Mouse (Mus musculus): ENCODE data around the gene Celsr1. TPM values are rescaled to one million over a fixed set of nuclear protein-coding genes. Genes with fewer than 3 reads are reported as not detected.

Celsr1 gene
- polyA plus RNA-seq, 1 experiment from 2014 or later: 0.25 TPM

- H3K9me3 ChIP-seq (replicated peaks): no peaks in the 10 kb centered on the region
- H3K36me3 ChIP-seq: peaks cover 38% of the 10 kb centered on the region
- no peak overlapping the region for H3K4me2 ChIP-seq
- 65% methylated on average over 6 of the region's 6 CpGs for WGBS (ENCODE audit: insufficient replicate concordance)
- no peak overlapping the region for H3K9ac ChIP-seq
- H3K27ac ChIP-seq: no peak overlapping the region
- H3K4me1 ChIP-seq: peaks cover 10% of the 10 kb centered on the region; the same call in 1 of the 2 replicates
- ATAC-seq: no peak
- H3K4me3 ChIP-seq: no peak overlapping the region
- H3K27me3 ChIP-seq (replicated peaks): peaks cover 8% of the 10 kb centered on the region; the same call in 1 of the 2 replicates
These were observed 134.2 kb downstream of the Celsr1 start for GRCm38 (mm10) chr15:85899396-85899795.

GRCm38 (mm10) chr15:85897113-85897512 is 136.5 kb downstream of the Celsr1 start:
- H3K9ac ChIP-seq: no peak overlapping the region
- 0 out of 2 replicates have a peak, but pooled peaks cover 1% of the 10 kb centered on the region for H3K27me3 ChIP-seq (replicated peaks)
- H3K4me3 ChIP-seq: no peak overlapping the region
- no peaks in the 10 kb centered on the region for H3K9me3 ChIP-seq (replicated peaks)
- ATAC-seq: no peak
- H3K36me3 ChIP-seq: peaks cover 61% of the 10 kb centered on the region
- H3K4me2 ChIP-seq: no peak overlapping the region
- 81% methylated on average over 10 of the region's 10 CpGs for WGBS (ENCODE audit: insufficient replicate concordance)
- H3K4me1 ChIP-seq: peaks cover 2% of the 10 kb centered on the region; the same call in 1 of the 2 replicates
- H3K27ac ChIP-seq: no peak overlapping the region

- ATAC-seq: no peak
- Histone ChIP-seq H3K9ac (no peak overlapping the region), H3K9me3 (replicated peaks) (no peaks in the 10 kb centered on the region), H3K36me3 (peaks cover 69% of the 10 kb centered on the region), H3K4me3 (no peak overlapping the region), H3K4me1 (no peaks in the 10 kb centered on the region), H3K4me2 (no peak overlapping the region), H3K27me3 (replicated peaks) (no peaks in the 10 kb centered on the region), H3K27ac (no peak overlapping the region)
- WGBS (ENCODE audit: insufficient replicate concordance): 27% methylated on average over 8 of the region's 8 CpGs
These were observed 137.3 kb downstream of the Celsr1 start for GRCm38 (mm10) chr15:85896284-85896683.

- WGBS (ENCODE audit: insufficient replicate concordance): 82% methylated on average over 7 of the region's 7 CpGs
These were observed 139.7 kb downstream of the Celsr1 start for GRCm38 (mm10) chr15:85893871-85894270.

GRCm38 (mm10) chr15:85892498-85893118 is 141.0 kb downstream of the Celsr1 start:
- Histone ChIP-seq H3K36me3 (peaks cover 95% of the 10 kb centered on the region), H3K9me3 (replicated peaks) (no peaks in the 10 kb centered on the region), H3K4me2 (no peak overlapping the region), H3K27me3 (replicated peaks) (no peaks in the 10 kb centered on the region), H3K27ac (no peak overlapping the region), H3K4me3 (no peak overlapping the region), H3K4me1 (no peaks in the 10 kb centered on the region), H3K9ac (no peak overlapping the region)
- ATAC-seq: no peak
- WGBS (ENCODE audit: insufficient replicate concordance): 83% methylated on average over 13 of the region's 13 CpGs

More at GRCm38 (mm10) chr15:85893871-85894270, 139.7 kb downstream of the Celsr1 start:
- peaks cover 91% of the 10 kb centered on the region for H3K36me3 ChIP-seq
- H3K4me1 ChIP-seq: no peaks in the 10 kb centered on the region
- no peak overlapping the region for H3K4me3 ChIP-seq
- H3K27me3 ChIP-seq (replicated peaks): no peaks in the 10 kb centered on the region
- no peak overlapping the region for H3K9ac ChIP-seq
- ATAC-seq: no peak
- no peak overlapping the region for H3K4me2 ChIP-seq
- no peak overlapping the region for H3K27ac ChIP-seq
- H3K9me3 ChIP-seq (replicated peaks): no peaks in the 10 kb centered on the region

- Histone ChIP-seq H3K27me3 (replicated peaks) (no peaks in the 10 kb centered on the region), H3K9ac (no peak overlapping the region), H3K36me3 (peaks cover 91% of the 10 kb centered on the region), H3K9me3 (replicated peaks) (no peaks in the 10 kb centered on the region), H3K4me1 (no peaks in the 10 kb centered on the region), H3K27ac (no peak overlapping the region), H3K4me2 (no peak overlapping the region), H3K4me3 (no peak overlapping the region)
- 84% methylated on average over 10 of the region's 10 CpGs for WGBS (ENCODE audit: insufficient replicate concordance)
- no peak for ATAC-seq
These were observed 141.6 kb downstream of the Celsr1 start for GRCm38 (mm10) chr15:85891971-85892370.

- H3K27me3 ChIP-seq (replicated peaks): no peaks in the 10 kb centered on the region
- no peak overlapping the region for H3K27ac ChIP-seq
- no peak overlapping the region for H3K4me3 ChIP-seq
- H3K4me1 ChIP-seq: no peaks in the 10 kb centered on the region
- 34% methylated on average over 4 of the region's 4 CpGs for WGBS (ENCODE audit: insufficient replicate concordance)
- H3K4me2 ChIP-seq: no peak overlapping the region
- H3K9me3 ChIP-seq (replicated peaks): no peaks in the 10 kb centered on the region
- no peak overlapping the region for H3K9ac ChIP-seq
- ATAC-seq: no peak
- H3K36me3 ChIP-seq: peaks cover 92% of the 10 kb centered on the region
These were observed 144.3 kb downstream of the Celsr1 start for GRCm38 (mm10) chr15:85889235-85889634.

- Histone ChIP-seq H3K9me3 (replicated peaks) (no peaks in the 10 kb centered on the region), H3K4me2 (no peak overlapping the region), H3K9ac (no peak overlapping the region), H3K27me3 (replicated peaks) (no peaks in the 10 kb centered on the region), H3K4me1 (peaks cover 3% of the 10 kb centered on the region), H3K36me3 (peaks cover 79% of the 10 kb centered on the region), H3K4me3 (no peak overlapping the region), H3K27ac (no peak overlapping the region)
- WGBS (ENCODE audit: insufficient replicate concordance): 71% methylated on average over 5 of the region's 5 CpGs
- no peak for ATAC-seq
These were observed 148.0 kb downstream of the Celsr1 start for GRCm38 (mm10) chr15:85885606-85886005.

GRCm38 (mm10) chr15:85879498-85879895 is 154.1 kb downstream of the Celsr1 start:
- H3K4me2 ChIP-seq: peak overlapping the region; percentile 79
- peak overlapping the region; percentile 87 for H3K9ac ChIP-seq
- peak overlapping the region; percentile 83 for H3K27ac ChIP-seq
- peaks cover 21% of the 10 kb centered on the region for H3K4me1 ChIP-seq
- peaks cover 60% of the 10 kb centered on the region for H3K36me3 ChIP-seq
- peak; percentile 41 for ATAC-seq
- no peaks in the 10 kb centered on the region for H3K27me3 ChIP-seq (replicated peaks)
- no peaks in the 10 kb centered on the region for H3K9me3 ChIP-seq (replicated peaks)
- 1% methylated on average over 18 of the region's 18 CpGs for WGBS (ENCODE audit: insufficient replicate concordance)
- H3K4me3 ChIP-seq: peak overlapping the region; percentile 82

- H3K27me3 ChIP-seq (replicated peaks): no peaks in the 10 kb centered on the region
- peak within 1 kb of the TSS; percentile 87 for H3K9ac ChIP-seq
- peak within 1 kb of the TSS; percentile 79 for H3K4me2 ChIP-seq
- peak; percentile 95 for ATAC-seq
- H3K36me3 ChIP-seq: peaks cover 60% of the 10 kb centered on the region
- 2% methylated on average over 50 of the region's 50 CpGs for WGBS (ENCODE audit: insufficient replicate concordance)
- H3K9me3 ChIP-seq (replicated peaks): no peaks in the 10 kb centered on the region
- H3K4me1 ChIP-seq: peaks cover 21% of the 10 kb centered on the region
- peak within 1 kb of the TSS; percentile 83 for H3K27ac ChIP-seq
- H3K4me3 ChIP-seq: peak within 1 kb of the TSS; percentile 82
These were observed 154.6 kb downstream of the Celsr1 start, which contains the start of gene Trmu for GRCm38 (mm10) chr15:85878848-85879497. Trmu (plus strand) TSS chr15:85879312.

GRCm38 (mm10) chr15:85877336-85877735 is 156.2 kb downstream of the Celsr1 start:
- Histone ChIP-seq H3K4me1 (peaks cover 21% of the 10 kb centered on the region), H3K27me3 (replicated peaks) (no peaks in the 10 kb centered on the region), H3K4me2 (no peak overlapping the region), H3K36me3 (peaks cover 60% of the 10 kb centered on the region), H3K9me3 (replicated peaks) (no peaks in the 10 kb centered on the region), H3K4me3 (no peak overlapping the region), H3K9ac (no peak overlapping the region), H3K27ac (no peak overlapping the region)
- ATAC-seq: no peak
- 90% methylated on average over 7 of the region's 7 CpGs for WGBS (ENCODE audit: insufficient replicate concordance)

GRCm38 (mm10) chr15:85867696-85868095 is 165.9 kb downstream of the Celsr1 start:
- no peak overlapping the region for H3K4me2 ChIP-seq
- H3K36me3 ChIP-seq: peaks cover 100% of the 10 kb centered on the region
- H3K4me3 ChIP-seq: no peak overlapping the region
- H3K27me3 ChIP-seq (replicated peaks): no peaks in the 10 kb centered on the region
- no peak overlapping the region for H3K27ac ChIP-seq
- H3K9me3 ChIP-seq (replicated peaks): no peaks in the 10 kb centered on the region
- no peak overlapping the region for H3K9ac ChIP-seq
- 0 out of 2 replicates have a peak, but pooled peaks cover under 1% of the 10 kb centered on the region for H3K4me1 ChIP-seq
- WGBS (ENCODE audit: insufficient replicate concordance): 39% methylated on average over 6 of the region's 6 CpGs
- peak; percentile 70 for ATAC-seq

All from liver, embryonic 12.5 days (tissue).